Mouse (Mus musculus) heart, adult 2 months (tissue): Measurements from ENCODE around the gene Camta1.

ENCODE experiments used
- CTCF ChIP-seq: fragments of 200-600 bp; IDR thresholded peaks from 2 replicates; pipeline ENCODE4 v1.8.1; 2022; ENCODE audit warnings: antibody characterized with exemption, mild to moderate bottlenecking, moderate library complexity
- POLR2A ChIP-seq: fragments of 200-500 bp; IDR thresholded peaks from 2 replicates; pipeline ENCODE4 v1.6.1; 2011; ENCODE audit warnings: mild to moderate bottlenecking, low read depth, low read length, control low read depth; ENCODE audit not compliant: insufficient read depth

- no peak for TF ChIP-seq CTCF
- no peak for TF ChIP-seq POLR2A
Measured at GRCm38 (mm10) chr4:151604481-151604880, 257.2 kb downstream of the Camta1 start.
